Mouse (Mus musculus): ENCODE measurements around the gene Adam11. TPM values are rescaled to one million over a fixed set of nuclear protein-coding genes. Genes with fewer than 3 reads are reported as not detected.
A peak's percentile ranks its signal among the peaks of the same experiment; 100 is the strongest.

The Adam11 gene
- polyA plus RNA-seq, 1 experiment from 2014 or later, result 47.0 TPM

DNA sequence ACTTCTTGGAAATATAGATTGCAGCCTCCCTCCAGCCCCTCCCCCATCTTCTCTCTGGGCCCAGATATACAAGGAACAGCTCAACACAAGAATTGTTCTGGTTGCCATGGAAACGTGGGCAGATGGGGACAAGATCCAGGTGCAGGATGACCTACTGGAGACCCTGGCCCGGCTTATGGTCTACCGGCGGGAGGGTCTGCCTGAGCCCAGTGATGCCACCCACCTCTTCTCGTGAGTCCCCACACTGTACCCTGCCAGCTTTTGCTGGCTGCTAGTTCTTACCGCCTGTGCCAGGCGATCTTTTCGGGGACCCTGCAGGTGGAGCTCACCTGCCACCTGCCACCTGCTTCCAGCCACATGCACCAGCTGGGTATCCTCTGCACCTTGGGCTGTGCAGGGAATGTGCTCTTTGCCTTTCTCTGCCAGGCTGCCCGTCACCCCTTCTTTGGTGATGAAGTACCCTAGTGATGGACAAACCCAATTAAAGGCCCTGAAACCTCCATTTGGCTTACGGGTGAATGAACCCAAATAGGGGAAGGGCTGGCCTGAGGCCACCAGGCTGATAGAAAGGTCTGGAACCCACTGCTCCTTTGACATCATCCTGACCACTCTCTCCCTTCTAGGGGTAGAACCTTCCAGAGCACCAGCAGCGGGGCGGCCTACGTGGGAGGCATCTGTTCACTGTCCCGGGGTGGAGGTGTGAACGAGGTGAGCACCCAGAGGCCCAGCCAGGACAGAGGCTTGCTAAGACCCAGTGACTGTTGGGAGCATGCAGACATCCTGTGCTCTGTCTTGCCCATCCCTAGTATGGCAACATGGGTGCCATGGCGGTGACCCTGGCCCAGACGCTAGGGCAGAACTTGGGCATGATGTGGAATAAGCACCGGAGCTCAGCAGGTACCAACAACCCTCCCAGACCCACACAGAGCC lies 11.8 kb downstream of the Adam11 start:
- peaks cover 69% of the 10 kb centered on the region for H3K4me1 ChIP-seq (replicated peaks)

DNA sequence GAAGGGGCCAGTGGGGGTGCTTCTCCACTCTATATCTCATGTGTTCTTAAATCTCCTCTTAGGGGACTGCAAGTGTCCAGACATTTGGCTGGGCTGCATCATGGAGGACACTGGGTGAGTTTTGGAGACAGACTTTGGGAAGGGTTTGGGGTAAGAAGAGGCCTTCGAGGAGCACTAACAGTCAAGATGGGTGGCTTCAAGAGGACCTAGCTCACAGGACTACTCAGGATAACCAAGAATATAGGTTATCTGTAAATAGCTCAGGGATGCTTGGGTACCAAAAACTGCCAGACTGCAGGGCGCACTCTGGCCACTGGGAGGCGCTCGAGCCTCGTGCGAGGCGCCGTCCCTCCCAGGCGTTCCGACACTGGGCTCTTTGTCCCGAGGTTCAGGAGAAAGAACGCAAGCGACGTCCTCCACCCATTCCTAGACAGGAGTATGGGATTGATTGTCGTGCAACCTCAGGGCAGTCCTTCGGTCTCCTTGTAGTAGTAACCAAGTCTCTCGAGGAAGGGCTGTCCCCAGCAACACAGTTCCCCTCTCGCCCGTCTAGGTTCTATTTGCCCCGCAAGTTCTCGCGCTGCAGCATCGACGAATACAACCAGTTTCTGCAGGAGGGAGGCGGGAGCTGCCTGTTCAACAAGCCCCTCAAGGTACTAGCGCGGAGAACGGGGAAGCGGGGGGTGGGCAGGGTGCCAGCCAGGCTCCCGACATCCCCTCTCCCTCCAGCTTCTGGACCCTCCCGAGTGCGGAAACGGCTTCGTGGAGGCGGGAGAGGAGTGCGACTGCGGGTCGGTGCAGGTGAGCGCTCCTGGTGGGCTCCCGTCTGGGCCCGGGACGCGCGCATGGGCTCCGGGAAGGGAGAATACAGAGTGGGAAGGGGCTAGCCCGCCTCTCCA lies 12.7 kb downstream of the Adam11 start:
- Histone ChIP-seq H3K27ac (replicated peaks) (peak overlapping the region; percentile 97), H3K4me2 (peak overlapping the region; percentile 92), H3K4me3 (peak overlapping the region; percentile 64), H3K9me3 (no peaks in the 10 kb centered on the region), H3K36me3 (peaks cover 24% of the 10 kb centered on the region), H3K4me1 (replicated peaks) (peaks cover 72% of the 10 kb centered on the region), H3K27me3 (no peaks in the 10 kb centered on the region), H3K9ac (peak overlapping the region; percentile 87)
- peak; percentile 69 for ATAC-seq (ENCODE audit: low read depth)
- under 1% methylated on average over 46 of the region's 46 CpGs for WGBS

More for the DNA sequence above, 11.8 kb downstream of the Adam11 start:
- H3K4me2 ChIP-seq, result no peak overlapping the region
- peak overlapping the region; percentile 71 for H3K27ac ChIP-seq (replicated peaks)
- no peaks in the 10 kb centered on the region for H3K27me3 ChIP-seq
- H3K9me3 ChIP-seq, result no peaks in the 10 kb centered on the region
- no peak for ATAC-seq (ENCODE audit: low read depth)
- WGBS, result 60% methylated on average over 18 of the region's 18 CpGs
- 0 out of 2 replicates have a peak overlapping the region, but pooled peaks have one; percentile 31 for H3K9ac ChIP-seq
- H3K36me3 ChIP-seq, result peaks cover 23% of the 10 kb centered on the region
- no peak overlapping the region for H3K4me3 ChIP-seq

DNA sequence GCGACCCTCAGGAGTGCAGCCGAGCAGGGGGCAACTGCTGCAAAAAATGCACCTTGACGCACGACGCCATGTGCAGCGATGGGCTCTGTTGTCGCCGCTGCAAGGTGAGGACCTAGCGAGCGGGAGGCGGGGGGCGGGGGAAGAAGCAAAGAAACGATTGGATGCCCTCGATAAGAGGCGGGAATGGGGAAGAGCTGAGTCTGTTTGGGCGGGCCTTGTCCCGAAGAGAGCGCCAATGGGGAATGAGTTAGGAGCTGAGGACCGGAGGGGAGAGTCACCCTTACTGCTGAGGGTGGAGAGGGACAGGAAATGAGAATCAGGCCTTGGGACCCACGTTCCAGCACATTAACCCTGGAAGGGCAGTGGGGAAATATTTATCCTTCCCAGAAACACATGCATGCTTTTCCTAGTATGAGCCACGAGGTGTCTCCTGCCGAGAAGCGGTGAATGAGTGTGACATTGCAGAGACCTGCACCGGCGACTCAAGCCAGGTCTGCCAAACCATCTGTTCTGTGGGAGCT lies 13.4 kb downstream of the Adam11 start:
- Histone ChIP-seq H3K27me3 (no peaks in the 10 kb centered on the region), H3K36me3 (peaks cover 24% of the 10 kb centered on the region), H3K4me1 (replicated peaks) (peaks cover 72% of the 10 kb centered on the region), H3K9me3 (no peaks in the 10 kb centered on the region), H3K4me2 (peak overlapping the region; percentile 92), H3K27ac (replicated peaks) (peak overlapping the region; percentile 97), H3K9ac (peak overlapping the region; percentile 87), H3K4me3 (peak overlapping the region; percentile 64)
- ATAC-seq (ENCODE audit: low read depth), result peak; percentile 88
- under 1% methylated on average over 25 of the region's 25 CpGs for WGBS

DNA sequence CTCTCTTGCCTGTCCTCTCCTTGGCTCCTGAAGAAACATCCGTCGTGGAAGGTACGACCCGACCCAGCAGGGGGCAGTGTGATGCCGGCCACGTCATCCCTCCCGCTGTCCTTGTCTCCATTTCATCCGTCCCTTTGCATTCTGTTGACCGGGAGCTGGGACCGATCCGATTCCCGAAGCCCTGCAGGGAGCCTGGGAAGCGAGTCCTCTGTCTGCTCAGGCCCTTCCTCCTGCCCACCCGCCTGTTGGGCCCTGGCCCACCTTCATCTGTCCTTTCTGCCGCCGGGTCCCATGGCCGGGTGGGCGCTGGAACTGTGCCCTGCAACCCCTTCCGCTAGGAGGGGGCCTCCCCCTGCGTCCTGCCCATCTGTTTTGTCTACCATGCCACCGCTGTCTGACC lies 16.4 kb downstream of the Adam11 start:
- H3K27ac ChIP-seq (replicated peaks), result 0 out of 2 replicates have a peak overlapping the region, but pooled peaks have one; percentile 3
- H3K36me3 ChIP-seq, result peaks cover 24% of the 10 kb centered on the region
- H3K27me3 ChIP-seq, result no peaks in the 10 kb centered on the region
- H3K4me2 ChIP-seq, result peak overlapping the region; percentile 43
- H3K4me1 ChIP-seq (replicated peaks), result peaks cover 45% of the 10 kb centered on the region
- no peak overlapping the region for H3K4me3 ChIP-seq
- peak overlapping the region; percentile 64 for H3K9ac ChIP-seq
- no peak for ATAC-seq (ENCODE audit: low read depth)
- WGBS, result 33% methylated on average over 21 of the region's 21 CpGs
- H3K9me3 ChIP-seq, result no peaks in the 10 kb centered on the region

DNA sequence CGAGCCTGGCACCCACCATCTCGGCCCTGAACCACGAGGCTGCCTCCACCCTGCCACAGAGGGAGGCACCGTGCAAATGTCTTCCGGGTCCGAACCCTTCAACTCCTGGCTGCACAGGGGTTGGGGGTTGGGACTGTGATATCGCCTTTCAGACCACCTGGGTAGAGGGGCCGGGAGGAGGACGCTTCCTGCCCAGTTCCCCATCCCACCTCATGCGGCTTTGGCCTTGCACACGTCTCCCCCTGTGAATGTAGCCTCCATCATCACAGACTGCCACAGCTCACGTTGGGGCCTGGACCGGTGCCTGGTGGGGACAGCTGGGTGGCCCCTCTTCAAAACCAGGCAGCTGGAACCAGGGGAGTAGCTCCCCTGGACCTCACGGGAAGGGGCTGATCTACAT lies 16.9 kb downstream of the Adam11 start:
- ATAC-seq (ENCODE audit: low read depth), result no peak
- H3K36me3 ChIP-seq, result peaks cover 24% of the 10 kb centered on the region
- no peaks in the 10 kb centered on the region for H3K9me3 ChIP-seq
- WGBS, result 44% methylated on average over 14 of the region's 14 CpGs
- 0 out of 2 replicates have a peak overlapping the region, but pooled peaks have one; percentile 3 for H3K27ac ChIP-seq (replicated peaks)
- H3K4me2 ChIP-seq, result peak overlapping the region; percentile 43; the same call in 1 of the 2 replicates
- no peak overlapping the region for H3K4me3 ChIP-seq
- H3K4me1 ChIP-seq (replicated peaks), result peaks cover 39% of the 10 kb centered on the region
- H3K9ac ChIP-seq, result peak overlapping the region; percentile 64
- H3K27me3 ChIP-seq, result no peaks in the 10 kb centered on the region

DNA sequence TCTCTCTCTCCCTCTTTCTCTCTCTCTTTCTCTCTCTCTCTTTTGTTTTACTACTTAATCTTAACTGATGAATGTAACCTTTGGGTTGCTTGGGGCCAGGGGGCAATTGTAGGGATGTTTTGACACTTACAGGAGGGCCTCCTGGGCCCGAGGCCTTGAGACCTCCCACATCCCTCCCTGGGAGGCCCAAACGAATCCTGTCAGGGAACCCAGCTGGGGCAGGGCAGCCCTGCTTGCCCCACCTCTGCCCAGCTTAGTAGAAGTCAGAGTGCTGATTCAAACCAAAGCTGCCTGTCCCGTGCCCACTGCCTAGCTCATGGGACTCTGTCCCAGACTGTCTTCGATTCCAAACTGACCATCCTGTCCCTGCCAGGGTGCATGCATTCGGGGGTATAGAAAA lies 17.4 kb downstream of the Adam11 start:
- no peak overlapping the region for H3K4me3 ChIP-seq
- WGBS, result 44% methylated on average over 5 of the region's 5 CpGs
- no peak overlapping the region for H3K4me2 ChIP-seq
- no peaks in the 10 kb centered on the region for H3K9me3 ChIP-seq
- peaks cover 24% of the 10 kb centered on the region for H3K36me3 ChIP-seq
- no peak for ATAC-seq (ENCODE audit: low read depth)
- H3K9ac ChIP-seq, result peak overlapping the region; percentile 34; the same call in 1 of the 2 replicates
- no peak overlapping the region for H3K27ac ChIP-seq (replicated peaks)
- H3K27me3 ChIP-seq, result no peaks in the 10 kb centered on the region
- H3K4me1 ChIP-seq (replicated peaks), result peaks cover 35% of the 10 kb centered on the region

DNA sequence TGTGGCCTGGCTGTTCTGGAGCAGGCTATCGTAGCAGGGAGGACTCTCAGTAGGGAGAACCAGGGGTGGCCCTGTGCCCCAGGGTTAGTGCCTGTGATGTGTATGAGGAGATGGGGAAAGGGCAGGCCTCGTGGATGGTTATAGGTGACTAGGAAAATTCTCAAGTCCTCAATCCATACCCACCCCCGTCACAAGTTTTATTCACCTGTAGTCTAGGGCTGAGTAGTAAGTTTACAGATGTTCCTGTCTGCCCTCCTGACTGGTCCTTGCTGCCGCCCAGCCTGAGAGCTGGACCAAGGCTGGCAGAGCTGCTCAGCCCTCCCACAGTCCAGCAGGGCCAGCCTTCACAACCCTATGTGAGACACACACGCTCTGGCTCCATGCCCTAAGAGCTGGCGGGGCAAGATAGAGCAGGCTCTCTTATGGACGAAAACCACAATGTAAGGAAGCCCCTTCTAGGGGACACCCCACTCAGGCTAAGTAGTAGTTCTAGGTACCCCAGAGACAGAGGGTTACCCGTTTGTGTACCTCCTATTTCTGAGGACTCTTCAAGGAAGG lies 17.9 kb downstream of the Adam11 start:
- Histone ChIP-seq H3K4me1 (replicated peaks) (peaks cover 32% of the 10 kb centered on the region), H3K27ac (replicated peaks) (no peak overlapping the region), H3K4me2 (no peak overlapping the region), H3K9me3 (no peaks in the 10 kb centered on the region), H3K4me3 (no peak overlapping the region), H3K9ac (no peak overlapping the region), H3K36me3 (peaks cover 24% of the 10 kb centered on the region), H3K27me3 (no peaks in the 10 kb centered on the region)
- no peak for ATAC-seq (ENCODE audit: low read depth)
- 78% methylated on average over 8 of the region's 8 CpGs for WGBS

DNA sequence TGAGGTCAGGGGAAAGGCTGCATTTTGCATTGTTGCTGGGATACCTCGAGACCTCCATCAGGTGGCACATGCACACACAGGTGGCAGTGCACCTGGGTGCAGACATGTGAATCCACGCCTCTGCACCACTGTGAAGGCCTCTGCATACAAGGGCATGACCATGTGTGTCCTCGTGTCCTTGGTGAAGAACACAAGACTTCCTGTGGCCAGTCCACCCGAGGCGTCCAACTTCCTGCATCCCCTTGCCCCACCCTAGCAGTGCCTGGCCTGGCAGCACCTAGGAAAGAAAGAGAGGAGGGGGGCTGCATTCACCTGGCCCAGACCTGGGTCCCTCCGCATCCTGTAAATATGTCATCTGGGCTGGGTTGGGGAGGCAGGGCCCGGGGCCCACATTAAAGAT lies 18.6 kb downstream of the Adam11 start:
- 72% methylated on average over 7 of the region's 7 CpGs for WGBS
- H3K9me3 ChIP-seq, result no peaks in the 10 kb centered on the region
- no peak for ATAC-seq (ENCODE audit: low read depth)
- no peak overlapping the region for H3K4me2 ChIP-seq
- peaks cover 24% of the 10 kb centered on the region for H3K36me3 ChIP-seq
- no peak overlapping the region for H3K9ac ChIP-seq
- no peaks in the 10 kb centered on the region for H3K27me3 ChIP-seq
- H3K4me1 ChIP-seq (replicated peaks), result peaks cover 30% of the 10 kb centered on the region
- no peak overlapping the region for H3K27ac ChIP-seq (replicated peaks)
- H3K4me3 ChIP-seq, result no peak overlapping the region

DNA sequence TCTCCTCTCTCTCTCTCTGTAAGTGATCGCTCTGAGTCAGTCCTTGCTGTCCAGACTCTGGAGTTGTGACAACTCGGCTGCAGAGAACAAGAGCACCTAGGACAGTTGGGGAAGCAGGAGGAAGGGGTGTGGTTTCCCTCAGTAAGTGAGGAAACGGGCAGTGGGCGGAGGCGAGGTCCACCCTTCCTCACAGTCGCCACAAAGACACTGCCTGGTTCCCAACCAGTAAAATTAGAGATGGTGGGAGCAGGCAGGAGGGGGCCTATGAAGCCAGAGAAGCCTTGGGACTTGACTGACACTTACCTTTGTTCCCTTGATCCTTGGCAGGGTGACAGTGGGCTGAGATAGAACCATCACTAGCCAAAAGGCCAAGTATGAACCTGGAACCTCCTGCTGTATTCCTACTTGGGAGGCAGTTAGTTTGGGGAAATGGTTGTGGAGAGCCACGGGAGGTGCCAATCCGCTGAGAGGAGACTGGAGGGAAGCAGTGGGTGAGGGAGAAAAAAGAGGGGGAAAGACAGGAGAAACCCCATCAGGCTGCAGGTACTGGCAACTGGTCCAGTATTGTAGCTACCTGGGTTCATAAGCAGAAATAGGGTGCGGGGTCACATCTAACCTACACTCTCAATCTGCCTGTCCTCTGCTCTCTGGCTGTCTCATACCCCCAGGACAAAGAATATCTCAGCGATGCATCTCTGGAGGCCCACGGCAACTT lies 19.2 kb downstream of the Adam11 start:
- Histone ChIP-seq H3K9ac (peak overlapping the region; percentile 26; the same call in 1 of the 2 replicates), H3K27ac (replicated peaks) (no peak overlapping the region), H3K9me3 (no peaks in the 10 kb centered on the region), H3K4me3 (no peak overlapping the region), H3K27me3 (no peaks in the 10 kb centered on the region), H3K4me2 (no peak overlapping the region), H3K4me1 (replicated peaks) (peaks cover 24% of the 10 kb centered on the region), H3K36me3 (peaks cover 24% of the 10 kb centered on the region)
- ATAC-seq (ENCODE audit: low read depth), result no peak
- 50% methylated on average over 11 of the region's 11 CpGs for WGBS

DNA sequence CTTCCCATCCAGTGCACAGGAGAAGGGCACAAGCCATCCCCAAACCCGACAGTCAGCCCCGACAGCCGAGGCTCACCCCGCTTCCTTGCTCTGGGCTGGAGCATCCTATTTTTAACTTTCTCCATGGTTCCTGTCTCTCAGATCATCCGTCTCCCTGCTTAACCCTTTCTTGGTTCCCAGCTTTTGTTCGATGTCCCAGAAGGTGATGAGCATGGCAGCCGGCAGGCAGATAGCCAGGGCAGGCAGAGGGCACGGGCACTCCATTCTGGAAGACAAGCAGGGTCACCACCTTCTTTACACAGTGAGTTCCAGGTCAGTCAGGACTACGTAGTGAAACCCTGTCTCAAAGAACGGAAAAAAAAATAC lies 19.7 kb downstream of the Adam11 start:
- no peak overlapping the region for H3K4me3 ChIP-seq
- H3K4me2 ChIP-seq, result no peak overlapping the region
- H3K9ac ChIP-seq, result peak overlapping the region; percentile 26; the same call in 1 of the 2 replicates
- no peak for ATAC-seq (ENCODE audit: low read depth)
- H3K4me1 ChIP-seq (replicated peaks), result peaks cover 18% of the 10 kb centered on the region
- no peaks in the 10 kb centered on the region for H3K27me3 ChIP-seq
- 69% methylated on average over 10 of the region's 10 CpGs for WGBS
- no peak overlapping the region for H3K27ac ChIP-seq (replicated peaks)
- H3K9me3 ChIP-seq, result no peaks in the 10 kb centered on the region
- H3K36me3 ChIP-seq, result peaks cover 21% of the 10 kb centered on the region

DNA sequence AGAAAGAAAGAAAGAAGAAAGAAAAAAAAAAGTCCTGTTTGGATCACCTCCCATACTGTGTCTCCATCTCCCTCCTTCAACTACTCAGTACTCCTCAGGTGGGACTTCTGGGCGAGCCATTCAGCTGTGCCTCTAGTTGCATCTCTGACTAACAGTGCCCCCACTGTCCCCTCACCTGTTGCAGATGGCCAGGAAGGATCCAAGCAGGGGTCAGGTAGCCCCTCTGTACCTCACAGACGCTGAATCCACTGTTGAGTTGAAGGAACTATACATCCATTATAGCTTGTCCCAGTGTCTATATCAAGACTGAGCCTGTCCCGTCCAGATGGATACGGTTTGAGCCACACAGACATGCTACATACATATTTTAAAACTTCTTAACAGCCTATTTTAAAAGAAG lies 20.3 kb downstream of the Adam11 start:
- H3K27ac ChIP-seq (replicated peaks), result no peak overlapping the region
- peaks cover 13% of the 10 kb centered on the region for H3K4me1 ChIP-seq (replicated peaks)
- H3K27me3 ChIP-seq, result no peaks in the 10 kb centered on the region
- H3K4me2 ChIP-seq, result no peak overlapping the region
- H3K36me3 ChIP-seq, result peaks cover 15% of the 10 kb centered on the region
- no peak overlapping the region for H3K4me3 ChIP-seq
- no peaks in the 10 kb centered on the region for H3K9me3 ChIP-seq
- ATAC-seq (ENCODE audit: low read depth), result no peak
- 92% methylated on average over 4 of the region's 4 CpGs for WGBS
- no peak overlapping the region for H3K9ac ChIP-seq
